Mouse (Mus musculus): ENCODE results near the gene Tmcc2. TPM values are rescaled to one million over a fixed set of nuclear protein-coding genes. Genes with fewer than 3 reads are reported as not detected.

Gene Tmcc2
- polyA plus RNA-seq (2017; shearing (Covaris generic)) = 0.26 TPM

DNA sequence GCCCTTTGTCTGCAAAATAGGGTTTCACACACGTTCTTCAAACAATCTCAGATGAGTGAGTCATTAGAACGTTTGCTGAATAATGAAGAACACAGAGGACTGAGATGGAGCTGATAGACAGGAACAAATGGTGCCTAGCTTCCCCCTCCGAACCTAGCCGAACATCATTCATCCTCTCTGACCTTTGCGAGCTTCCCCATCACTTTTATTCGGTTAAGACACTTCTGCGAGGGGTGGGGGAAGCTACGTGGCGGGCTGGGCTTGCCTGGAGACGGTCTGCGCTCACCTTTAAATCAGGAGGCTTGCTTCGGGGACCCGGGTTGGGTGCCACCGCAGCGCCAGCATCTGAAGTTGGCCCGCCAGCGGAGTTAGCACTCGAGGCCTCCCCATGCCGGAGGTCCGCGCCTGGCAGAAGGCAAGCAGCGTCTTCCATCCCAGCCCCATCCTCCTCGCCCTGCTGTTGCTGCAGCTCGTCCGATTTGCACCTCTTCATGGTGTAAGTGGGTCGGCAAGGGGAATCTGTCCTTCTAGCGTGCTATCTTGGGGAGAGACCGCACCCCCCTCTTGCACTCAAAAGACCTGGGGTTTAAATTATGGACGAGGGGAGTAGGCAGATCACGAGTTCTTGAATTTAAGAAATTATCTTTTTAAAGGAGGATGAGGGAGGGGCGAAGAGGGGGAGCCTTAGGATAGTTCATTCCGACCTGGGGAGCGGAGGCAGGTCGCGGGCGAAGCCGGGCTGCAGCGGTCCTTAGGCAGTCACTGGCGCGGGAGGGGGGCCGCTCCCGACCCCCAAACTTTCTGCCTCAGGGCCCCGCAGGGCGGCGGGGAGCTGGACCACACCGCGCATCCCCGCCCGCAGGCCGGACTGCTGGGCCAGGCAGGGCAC lies at the start of gene Tmcc2:
TSS of gene Tmcc2 (minus strand) at position 591 of the 889 bp plus-strand sequence.

GRCm38 (mm10) chr1:132417319-132418251 lies 26.5 kb upstream of the Tmcc2 start, which contains the start of gene Dstyk:
Gene Dstyk, plus strand, starts transcription at chr1:132417555.

GRCm38 (mm10) chr1:132315889-132316624 lies 75.0 kb downstream of the Tmcc2 start, which contains the start of gene Nuak2:
Gene Nuak2, plus strand, starts transcription at chr1:132316126.

Other genes with a start within 250 kb of the Tmcc2 start
- not detected for gene Lemd1, start 199.8 kb downstream of the Tmcc2 start, polyA plus RNA-seq (2017; shearing (Covaris generic))
- gene AC124108.1, start 199.8 kb downstream of the Tmcc2 start, polyA plus RNA-seq (2017; shearing (Covaris generic)) = not detected
- gene Gm10188, start 161.5 kb downstream of the Tmcc2 start, polyA plus RNA-seq (2017; shearing (Covaris generic)) = not detected
- gene Klhdc8a, start 92.7 kb downstream of the Tmcc2 start, polyA plus RNA-seq (2017; shearing (Covaris generic)) = 0.07 TPM
- gene Nuak2, start 75.2 kb downstream of the Tmcc2 start, polyA plus RNA-seq (2017; shearing (Covaris generic)) = 11.6 TPM
- 9.1 TPM for gene Dstyk, start 26.3 kb upstream of the Tmcc2 start, polyA plus RNA-seq (2017; shearing (Covaris generic))
- 54.7 TPM for gene Rbbp5, start 86.1 kb upstream of the Tmcc2 start, polyA plus RNA-seq (2017; shearing (Covaris generic))
- 6.4 TPM for gene Tmem81, start 114.9 kb upstream of the Tmcc2 start, polyA plus RNA-seq (2017; shearing (Covaris generic))
- gene Cntn2, start 152.0 kb upstream of the Tmcc2 start, polyA plus RNA-seq (2017; shearing (Covaris generic)) = not detected

Measured in naive thymus-derived CD4-positive, alpha-beta T cell, adult 5 months (primary cell).